Mouse (Mus musculus) MN1 (cell line): ENCODE data around the gene Uggt1.

ENCODE experiments used
- DNase-seq: peaks from one replicate; pipeline ENCODE4 v3.0.0-alpha.2; 2016; ENCODE audit warnings: low spot score

The Uggt1 gene

DNA sequence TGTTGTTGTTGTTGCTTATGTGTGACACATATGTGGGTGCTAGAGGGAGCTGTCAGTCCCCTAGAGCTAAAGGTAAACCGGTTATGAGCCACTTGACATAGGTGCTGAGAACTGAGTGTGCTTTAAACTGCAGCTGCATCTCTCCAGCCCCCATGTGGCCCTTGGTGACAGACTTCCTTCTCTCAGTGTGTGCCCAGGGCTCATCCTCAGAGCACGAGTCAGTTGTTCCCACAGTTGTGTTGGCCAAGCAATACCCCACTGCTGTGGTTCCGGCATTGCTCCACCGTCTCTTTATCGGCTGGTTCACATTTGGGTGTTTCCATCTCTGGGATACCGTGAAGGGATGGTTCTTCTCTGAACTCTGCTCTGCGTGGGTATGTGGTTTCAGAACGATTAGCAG lies 12.8 kb upstream of the Uggt1 start:
- no peak for DNase-seq

DNA sequence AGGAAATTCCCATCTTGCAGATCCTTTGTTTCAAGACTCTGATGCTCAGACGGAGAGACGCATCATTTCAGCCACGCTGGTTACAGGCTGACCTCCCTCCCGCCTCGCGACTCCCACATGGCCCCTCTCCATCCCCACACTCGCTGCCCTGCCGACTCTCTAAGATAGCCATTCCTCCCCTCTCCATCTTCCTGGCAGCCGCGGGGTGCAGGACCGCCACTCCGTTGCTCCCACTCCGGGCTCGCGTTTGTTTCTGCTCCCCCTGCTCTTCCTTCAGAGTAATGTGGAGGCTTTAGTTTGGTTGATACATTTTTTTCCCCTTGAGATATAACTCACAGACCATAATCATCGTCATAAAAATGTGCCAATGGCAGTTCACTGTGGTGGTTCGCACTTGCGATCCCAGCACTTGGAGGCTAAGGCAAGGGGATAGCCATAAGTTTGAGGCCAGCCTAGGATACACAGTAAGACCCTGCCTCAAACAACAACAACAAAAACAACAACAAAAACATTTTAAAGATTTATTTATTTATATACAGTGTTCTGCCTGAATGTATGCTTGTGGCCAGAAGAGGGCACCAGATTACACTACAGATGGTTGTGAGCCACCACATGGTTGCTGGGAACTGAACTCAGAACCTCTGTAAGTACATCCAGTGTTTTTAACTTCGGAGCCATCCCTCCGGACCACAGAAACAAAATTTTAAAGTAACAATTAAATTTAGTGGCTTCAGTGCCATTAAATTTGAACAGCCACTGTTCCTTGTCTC lies 11.5 kb upstream of the Uggt1 start:
- DNase-seq = no peak

DNA sequence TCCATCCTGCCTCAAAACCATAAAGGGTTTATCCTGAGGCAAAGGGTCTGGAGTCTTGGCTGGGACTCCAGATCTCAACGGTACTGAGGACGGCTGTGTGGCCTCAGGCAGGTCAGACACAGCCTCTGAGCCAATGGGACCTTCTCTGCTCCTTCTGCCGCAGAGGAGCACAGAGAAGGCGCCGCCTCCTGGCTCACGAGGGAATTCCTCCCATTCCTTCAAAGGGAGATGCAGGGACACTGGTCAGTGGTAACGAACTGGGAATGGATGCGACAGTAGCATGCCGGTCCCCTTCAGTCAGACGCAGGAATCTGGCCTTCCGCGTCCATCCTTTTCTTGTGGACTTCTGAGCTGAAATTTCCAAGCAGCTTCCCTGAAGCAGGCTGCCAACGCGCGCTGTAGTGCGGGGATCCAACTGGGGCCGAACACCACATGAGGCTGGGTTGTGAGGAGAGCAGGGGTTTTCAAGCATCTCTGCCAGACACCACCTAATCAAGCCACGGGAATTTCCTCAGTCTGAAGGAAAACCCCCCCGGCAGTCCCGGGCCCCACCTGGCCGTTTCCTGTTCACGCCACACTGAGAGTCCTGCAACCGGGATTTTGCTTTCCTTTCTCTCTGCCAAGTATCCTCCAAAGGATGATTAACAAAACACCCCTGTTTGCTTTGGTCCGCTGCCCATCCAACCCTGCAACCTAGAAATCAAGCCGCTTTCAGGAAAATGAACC lies 10.3 kb upstream of the Uggt1 start:
- DNase-seq = peak; percentile 85

- DNase-seq = peak; percentile 94
These were observed 8.3 kb upstream of the Uggt1 start for GRCm38 (mm10) chr1:36252791-36253190.

- DNase-seq = no peak
These were observed 6.9 kb upstream of the Uggt1 start for GRCm38 (mm10) chr1:36251426-36251825.

- no peak for DNase-seq
These were observed 2.2 kb upstream of the Uggt1 start for GRCm38 (mm10) chr1:36246688-36247087.

- DNase-seq = no peak
These were observed 302 bp upstream of the Uggt1 start for GRCm38 (mm10) chr1:36244828-36245215.

DNA sequence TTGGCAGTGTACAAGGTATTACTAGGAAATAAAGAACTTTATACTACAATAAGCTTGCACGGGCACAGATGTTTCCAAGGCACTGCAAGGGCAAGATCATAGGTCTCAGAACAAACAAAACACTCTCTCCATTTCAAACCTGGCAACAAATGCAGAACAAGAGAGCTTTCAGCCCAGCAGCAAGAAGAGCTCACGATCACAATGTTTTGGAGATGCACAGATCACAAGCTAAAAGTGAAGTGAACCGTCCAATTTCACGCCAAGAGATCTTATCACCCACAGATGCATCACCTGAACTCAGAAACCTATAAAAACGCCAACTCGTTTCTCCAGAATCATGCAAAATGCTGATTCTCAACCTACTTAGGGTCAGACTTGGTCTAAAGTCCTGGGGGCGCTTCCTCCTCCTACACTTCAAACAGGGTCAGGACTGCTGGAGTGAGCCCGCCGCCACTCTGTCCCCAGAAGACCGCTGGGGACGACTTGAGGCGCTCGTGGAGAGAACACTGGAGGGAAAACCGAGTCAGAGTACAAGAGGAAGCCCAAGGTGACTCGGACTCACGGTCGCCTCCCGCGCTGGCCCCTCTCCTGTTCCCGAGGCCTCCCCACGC lies 968 bp downstream of the Uggt1 start:
- DNase-seq = no peak

DNA sequence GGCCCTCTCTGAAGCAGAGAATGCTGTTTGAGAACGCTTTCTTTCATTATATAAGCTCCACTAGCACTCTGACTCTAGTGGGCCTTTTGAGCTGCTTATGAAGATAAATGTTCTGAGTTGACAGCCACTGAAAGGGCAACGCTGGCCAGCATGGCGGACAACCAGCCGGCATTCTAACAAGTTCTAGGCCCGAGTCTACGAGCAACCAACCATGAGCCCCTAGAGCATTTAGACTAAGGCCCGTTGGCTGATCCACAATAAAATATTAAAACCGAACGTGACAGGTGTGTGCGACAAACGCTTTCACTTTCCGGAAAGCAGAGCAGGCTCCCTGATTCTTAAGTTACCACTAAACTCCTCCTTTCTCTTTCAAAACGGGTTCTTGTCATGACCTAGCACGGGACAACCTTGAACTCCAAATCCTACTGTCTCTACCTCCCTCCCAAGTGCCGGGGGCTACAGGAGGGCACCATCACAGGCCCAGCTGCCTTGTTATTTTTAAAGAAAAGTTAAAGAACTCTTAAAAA lies 2.6 kb downstream of the Uggt1 start:
- no peak for DNase-seq

GRCm38 (mm10) chr1:36240176-36240575 lies 4.3 kb downstream of the Uggt1 start:
- DNase-seq = no peak

DNA sequence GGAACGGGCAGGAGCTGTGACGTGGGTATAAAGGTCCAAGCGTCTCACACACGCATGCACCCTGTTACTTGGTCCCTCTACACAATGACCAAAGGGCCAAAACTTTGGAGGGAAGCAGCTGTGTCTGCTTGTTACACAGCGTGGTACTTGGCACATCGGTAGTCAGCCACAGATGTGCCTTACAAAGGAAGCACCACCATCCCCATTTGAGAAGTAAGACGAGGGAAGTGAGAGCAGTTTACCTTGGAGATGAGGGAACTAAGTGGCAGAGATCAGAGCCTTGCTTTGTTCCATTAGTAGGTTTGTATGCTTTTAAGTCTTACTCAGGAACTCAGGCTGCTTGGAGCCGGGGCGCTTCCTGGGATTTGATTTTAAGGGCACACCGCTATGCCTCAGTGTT lies 5.1 kb downstream of the Uggt1 start:
- no peak for DNase-seq

DNA sequence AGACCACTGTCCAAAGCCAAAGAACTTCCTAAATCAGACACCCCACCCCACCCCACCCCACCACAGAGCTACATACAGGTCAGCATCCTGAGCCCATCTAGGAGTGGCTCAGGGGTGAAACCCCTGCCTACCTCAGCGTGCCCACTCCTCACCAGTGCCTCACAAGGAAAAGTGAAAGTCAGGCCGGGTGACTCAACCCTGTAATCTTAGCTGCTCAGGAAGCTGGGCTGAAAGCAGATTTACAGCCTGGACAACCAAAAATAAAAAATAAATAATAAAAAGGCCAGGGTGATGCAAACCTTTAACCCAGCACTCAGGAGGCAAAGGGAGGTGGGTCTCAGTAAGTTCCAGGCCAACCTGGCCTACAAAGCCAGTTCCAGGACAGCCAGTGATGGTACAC lies 8.7 kb downstream of the Uggt1 start:
- peak; percentile 53 for DNase-seq

GRCm38 (mm10) chr1:36235057-36235639 lies 9.4 kb downstream of the Uggt1 start:
- DNase-seq = no peak

DNA sequence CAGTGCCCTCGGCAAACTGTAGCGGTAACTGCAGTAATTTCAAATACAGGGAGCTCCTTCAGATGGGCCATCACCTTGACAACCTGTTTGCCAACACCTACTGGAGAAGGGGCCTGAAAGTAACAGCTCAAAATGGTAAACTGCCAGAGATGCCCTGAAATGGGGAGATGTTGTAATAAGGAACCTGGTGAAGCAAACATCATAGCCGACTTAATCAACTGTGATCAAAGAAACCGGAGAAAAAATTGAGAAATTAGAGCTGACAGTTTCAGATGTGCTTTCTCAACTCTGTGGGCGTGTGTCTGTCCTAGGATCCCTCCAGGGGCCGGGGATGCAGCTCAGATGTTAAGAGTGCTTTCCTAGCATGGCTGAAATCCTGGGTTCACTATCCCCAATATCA lies 11.3 kb downstream of the Uggt1 start:
- DNase-seq = no peak

- no peak for DNase-seq
These were observed 13.4 kb downstream of the Uggt1 start for GRCm38 (mm10) chr1:36230919-36231705.

- no peak for DNase-seq
These were observed 16.1 kb downstream of the Uggt1 start for GRCm38 (mm10) chr1:36228461-36228860.

GRCm38 (mm10) chr1:36224648-36225047 lies 19.9 kb downstream of the Uggt1 start:
- peak; percentile 55 for DNase-seq

- no peak for DNase-seq
These were observed 30.2 kb downstream of the Uggt1 start for GRCm38 (mm10) chr1:36214324-36214723.

GRCm38 (mm10) chr1:36201739-36202138 lies 42.8 kb downstream of the Uggt1 start:
- DNase-seq = no peak

DNA sequence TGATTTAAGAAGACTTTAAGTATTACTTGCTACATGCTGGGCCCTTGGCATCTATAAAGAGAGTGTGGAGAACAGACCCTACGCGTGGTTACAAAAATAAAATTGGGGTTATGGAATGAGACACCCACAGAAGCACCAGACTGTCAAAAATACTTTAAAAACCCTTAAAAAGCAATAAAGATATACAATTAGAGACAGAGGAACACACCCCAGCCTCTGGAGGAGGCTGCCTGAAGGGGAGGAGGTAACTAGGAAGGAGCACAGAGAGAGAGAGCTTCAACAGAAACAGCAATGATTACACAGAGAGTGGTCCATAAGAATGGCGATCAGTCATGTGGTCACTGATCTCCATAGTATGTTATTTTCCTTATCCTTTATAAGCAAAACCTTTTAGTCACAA lies 50.0 kb downstream of the Uggt1 start:
- DNase-seq = no peak

DNA sequence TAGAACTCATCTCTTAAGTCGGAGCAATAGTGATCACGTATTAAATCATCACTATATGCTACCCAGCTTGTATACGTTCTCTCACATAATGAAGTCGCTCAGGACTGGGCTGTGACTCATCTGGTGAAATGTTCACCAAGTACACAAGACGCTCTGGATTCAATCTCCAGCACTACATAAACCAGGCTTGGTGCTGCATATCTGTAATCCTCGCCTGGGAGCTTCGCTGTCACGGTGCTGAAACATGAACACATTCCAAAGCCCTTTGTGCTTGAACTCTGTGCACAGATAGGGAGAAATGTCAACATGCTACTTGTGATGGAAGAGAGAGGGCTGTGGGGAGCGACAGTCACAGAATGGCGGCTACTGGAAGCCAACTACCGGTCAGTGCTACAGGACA lies 52.6 kb downstream of the Uggt1 start:
- no peak for DNase-seq

DNA sequence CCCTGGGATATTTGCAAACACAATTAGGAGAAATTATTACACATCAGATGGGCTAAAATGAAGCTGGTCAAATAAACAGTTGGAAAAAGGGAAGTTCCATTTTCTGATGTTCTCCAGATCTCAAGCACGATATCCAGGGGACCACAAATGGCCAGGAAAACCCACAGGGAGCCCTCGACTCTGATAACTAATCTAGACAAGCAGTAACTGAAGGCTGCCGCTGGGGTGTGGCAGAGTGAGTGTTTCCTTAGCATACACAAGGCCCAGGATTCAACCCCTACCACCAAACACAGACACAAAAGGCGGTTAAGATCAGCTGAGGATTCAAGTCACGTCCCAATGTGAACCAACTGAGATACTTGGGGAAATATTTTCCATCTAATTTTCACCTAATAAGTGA lies 64.5 kb downstream of the Uggt1 start:
- no peak for DNase-seq
